Mouse (Mus musculus) embryonic facial prominence, embryonic 12.5 days (tissue): ENCODE measurements around the gene Snx30. TPM values are rescaled to one million over a fixed set of nuclear protein-coding genes. Genes with fewer than 3 reads are reported as not detected.

Source experiments
- ATAC-seq: fragments of 200-750 bp; cut with Nextera tagmentation; 2 replicates; pipeline ENCODE4 v1.8.0; 2017; ENCODE audit not compliant: insufficient number of reproducible peaks, insufficient read depth, low FRiP score, low TSS enrichment
- H3K27ac ChIP-seq: fragments of 300-500 bp; sonication (generic); 2 replicates; pipeline ENCODE4 v1.5.1; 2016; ENCODE audit warnings: mild to moderate bottlenecking
- H3K27me3 ChIP-seq: fragments of 300-500 bp; sonication (generic); 2 replicates; pipeline ENCODE4 v1.6.1; 2016; ENCODE audit warnings: mild to moderate bottlenecking, moderate library complexity
- H3K36me3 ChIP-seq: fragments of 300-500 bp; sonication (generic); 2 replicates; pipeline ENCODE4 v1.6.1; 2016; ENCODE audit warnings: mild to moderate bottlenecking
- H3K4me1 ChIP-seq: fragments of 300-500 bp; sonication (generic); 2 replicates; pipeline ENCODE4 v1.6.1; 2016
- H3K4me2 ChIP-seq: fragments of 300-500 bp; sonication (generic); replicated peaks from 2 replicates; pipeline ENCODE4 v1.6.1; 2016; ENCODE audit warnings: mild to moderate bottlenecking, moderate library complexity
- H3K4me3 ChIP-seq: fragments of 300-500 bp; sonication (generic); 2 replicates; pipeline ENCODE4 v1.5.1; 2016; ENCODE audit warnings: mild to moderate bottlenecking
- H3K9ac ChIP-seq: fragments of 300-500 bp; sonication (generic); 2 replicates; pipeline ENCODE4 v1.6.1; 2016; ENCODE audit warnings: mild to moderate bottlenecking, moderate library complexity
- H3K9me3 ChIP-seq: fragments of 300-500 bp; sonication (generic); 2 replicates; pipeline ENCODE4 v1.6.1; 2016; ENCODE audit warnings: mild to moderate bottlenecking, moderate library complexity
- WGBS: fragments of 180-500 bp; shearing (Covaris S2); methylation state at CpG from one replicate; pipeline ENCODE4 v1.1.7; 2016; 5-methylcytosine and 5-hydroxymethylcytosine counted together
- polyA plus RNA-seq: library from polyadenylated mRNA; unstranded; fragments of >200 nt; fragmentation: Nextera tagmentation; extraction: Ambion mirVana; gene quantifications from 2 replicates; pipeline ENCODE4 v1.2.1, GENCODE M21; 2016

Snx30 gene
- polyA plus RNA-seq, 1 experiment from 2014 or later: 14.0 TPM

DNA sequence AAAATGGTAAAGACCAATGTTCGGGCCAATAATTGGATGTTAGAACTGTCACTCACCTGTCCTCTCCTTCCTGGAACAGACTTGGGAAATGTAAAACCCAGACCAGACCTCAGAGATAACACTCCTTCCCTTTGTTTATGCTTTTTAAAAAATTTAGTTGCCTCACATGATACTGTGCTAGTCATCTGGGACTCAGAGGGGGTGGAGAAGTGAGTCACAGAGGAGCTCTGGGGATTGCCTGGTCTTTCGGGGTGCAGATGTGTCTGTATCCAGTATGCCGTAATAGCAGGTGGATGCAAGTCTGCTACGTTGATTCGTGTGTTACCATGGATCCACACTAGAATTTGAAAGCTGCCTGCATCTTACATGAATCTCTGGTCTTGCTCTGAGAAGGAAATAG, 87.1 kb downstream of the Snx30 start:
- H3K4me1 ChIP-seq: no peaks in the 10 kb centered on the region
- no peak overlapping the region for H3K4me3 ChIP-seq
- no peak for ATAC-seq
- 87% methylated on average over 5 of the region's 5 CpGs for WGBS
- H3K36me3 ChIP-seq: peaks cover 13% of the 10 kb centered on the region; the same call in 1 of the 2 replicates
- no peaks in the 10 kb centered on the region for H3K27me3 ChIP-seq
- no peak overlapping the region for H3K4me2 ChIP-seq
- H3K27ac ChIP-seq: no peak overlapping the region
- H3K9me3 ChIP-seq: no peaks in the 10 kb centered on the region
- no peak overlapping the region for H3K9ac ChIP-seq

DNA sequence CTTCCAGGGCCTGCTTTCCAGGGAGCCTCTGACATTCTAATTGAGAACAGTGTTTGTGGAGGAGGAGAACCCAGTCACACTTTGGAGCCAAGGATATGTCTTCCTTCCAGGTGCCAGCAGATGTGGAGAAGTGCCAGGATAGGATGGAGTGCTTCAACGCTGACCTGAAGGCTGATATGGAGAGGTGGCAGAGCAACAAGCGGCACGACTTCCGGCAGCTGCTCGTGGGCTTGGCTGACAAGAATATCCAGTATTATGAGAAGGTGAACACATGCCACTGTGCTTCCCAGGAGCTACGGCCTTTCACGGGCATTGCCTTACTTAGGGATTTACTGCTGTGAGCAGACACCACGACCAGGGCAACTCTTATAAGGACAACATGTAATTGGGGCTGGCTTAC, 88.8 kb downstream of the Snx30 start:
- Histone ChIP-seq H3K9ac (no peak overlapping the region), H3K27ac (no peak overlapping the region), H3K9me3 (no peaks in the 10 kb centered on the region), H3K27me3 (no peaks in the 10 kb centered on the region), H3K36me3 (peaks cover 20% of the 10 kb centered on the region; the same call in 1 of the 2 replicates), H3K4me3 (no peak overlapping the region), H3K4me2 (no peak overlapping the region), H3K4me1 (no peaks in the 10 kb centered on the region)
- no peak for ATAC-seq
- WGBS: 92% methylated on average over 8 of the region's 8 CpGs

DNA sequence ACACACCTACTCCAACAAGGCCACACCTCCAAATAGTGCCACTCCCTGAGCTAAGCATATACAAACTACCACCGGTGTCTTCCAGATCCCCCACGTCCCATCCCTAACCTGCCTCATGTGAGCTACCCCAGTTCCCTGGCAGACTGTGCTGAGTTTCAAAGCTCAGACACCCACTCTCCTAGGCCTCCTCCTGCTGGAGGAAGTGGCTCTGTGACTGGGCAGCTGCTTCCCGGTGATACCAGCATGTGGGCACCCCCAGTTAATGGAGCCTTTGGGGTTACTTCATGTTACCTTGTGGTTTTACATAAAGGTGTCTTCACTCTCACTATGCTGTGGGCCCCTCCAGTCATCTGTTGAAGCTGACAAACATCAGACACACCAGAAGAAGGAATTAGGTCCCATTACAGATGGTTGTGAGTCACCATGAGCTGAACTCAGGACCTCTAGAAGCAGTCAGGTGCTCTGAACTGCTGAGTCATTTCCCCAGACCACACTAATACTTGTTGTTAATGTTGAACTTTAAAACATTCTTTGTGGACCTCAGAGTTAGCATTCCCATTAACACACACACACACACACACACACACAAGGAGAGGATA, 89.4 kb downstream of the Snx30 start:
- ATAC-seq: no peak
- 94% methylated on average over 3 of the region's 3 CpGs for WGBS

DNA sequence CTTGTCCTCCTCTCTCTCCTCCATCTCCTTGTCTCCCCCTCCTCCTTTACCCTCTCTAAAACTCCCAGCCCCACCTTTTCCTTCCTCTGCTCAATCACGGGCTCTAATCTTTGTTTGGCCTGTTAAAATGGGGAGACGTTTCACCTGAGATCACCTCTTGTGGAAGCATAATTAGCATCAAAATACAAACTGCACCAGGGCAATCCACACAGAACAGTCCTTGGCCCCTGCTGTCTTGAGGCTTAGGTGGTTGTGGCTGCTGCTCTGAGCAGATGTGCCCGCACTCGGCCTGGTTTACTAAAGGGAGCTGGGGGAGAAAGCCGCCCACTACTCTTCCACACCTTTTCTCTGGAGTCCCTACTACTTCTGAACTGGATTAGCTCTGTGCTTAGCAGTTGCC, 90.4 kb downstream of the Snx30 start:
- no peak for ATAC-seq

More for the DNA sequence above, 89.4 kb downstream of the Snx30 start:
- Histone ChIP-seq H3K4me2 (no peak overlapping the region), H3K27me3 (no peaks in the 10 kb centered on the region), H3K4me3 (no peak overlapping the region), H3K9me3 (no peaks in the 10 kb centered on the region), H3K27ac (no peak overlapping the region), H3K9ac (no peak overlapping the region), H3K4me1 (no peaks in the 10 kb centered on the region), H3K36me3 (peaks cover 20% of the 10 kb centered on the region; the same call in 1 of the 2 replicates)

GRCm38 (mm10) chr4:59897814-59898520, 92.3 kb downstream of the Snx30 start:
- 83% methylated on average over 12 of the region's 12 CpGs for WGBS

More for the DNA sequence above, 90.4 kb downstream of the Snx30 start:
- H3K4me2 ChIP-seq: no peak overlapping the region
- H3K36me3 ChIP-seq: peaks cover 20% of the 10 kb centered on the region; the same call in 1 of the 2 replicates
- H3K9ac ChIP-seq: no peak overlapping the region
- H3K9me3 ChIP-seq: no peaks in the 10 kb centered on the region
- H3K27ac ChIP-seq: no peak overlapping the region
- no peaks in the 10 kb centered on the region for H3K4me1 ChIP-seq
- H3K4me3 ChIP-seq: no peak overlapping the region
- no peaks in the 10 kb centered on the region for H3K27me3 ChIP-seq
- WGBS: 68% methylated on average over 5 of the region's 5 CpGs

GRCm38 (mm10) chr4:59898521-59898919, 92.9 kb downstream of the Snx30 start:
- Histone ChIP-seq H3K36me3 (peaks cover 20% of the 10 kb centered on the region; the same call in 1 of the 2 replicates), H3K4me1 (no peaks in the 10 kb centered on the region), H3K4me2 (no peak overlapping the region), H3K9ac (no peak overlapping the region), H3K27ac (no peak overlapping the region), H3K9me3 (no peaks in the 10 kb centered on the region), H3K4me3 (no peak overlapping the region), H3K27me3 (no peaks in the 10 kb centered on the region)
- ATAC-seq: no peak
- WGBS: 85% methylated on average over 9 of the region's 9 CpGs

More at GRCm38 (mm10) chr4:59897814-59898520, 92.3 kb downstream of the Snx30 start:
- Histone ChIP-seq H3K27me3 (no peaks in the 10 kb centered on the region), H3K36me3 (peaks cover 20% of the 10 kb centered on the region; the same call in 1 of the 2 replicates), H3K4me2 (no peak overlapping the region), H3K4me1 (no peaks in the 10 kb centered on the region), H3K9ac (no peak overlapping the region), H3K9me3 (no peaks in the 10 kb centered on the region), H3K27ac (no peak overlapping the region), H3K4me3 (no peak overlapping the region)
- no peak for ATAC-seq

DNA sequence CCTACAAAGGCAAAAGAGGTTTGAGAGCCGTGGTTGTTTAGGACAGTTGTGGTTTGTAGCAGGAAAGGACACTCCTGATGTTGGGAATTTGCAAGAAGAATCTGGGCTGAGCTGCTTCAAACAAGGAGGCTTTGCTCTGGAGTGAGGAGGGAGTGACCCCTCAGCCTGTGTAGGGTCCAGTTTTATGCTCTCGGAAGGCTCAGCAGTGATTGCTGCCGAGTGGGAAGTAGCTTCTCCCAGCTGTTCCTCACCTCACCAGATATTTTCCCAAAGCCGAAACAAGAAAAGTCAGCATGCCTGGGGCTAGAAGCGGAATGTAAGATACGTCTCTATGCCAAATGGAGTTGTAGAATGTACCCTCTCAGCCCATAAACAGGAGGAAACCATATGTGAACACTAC, 96.2 kb downstream of the Snx30 start:
- Histone ChIP-seq H3K4me1 (no peaks in the 10 kb centered on the region), H3K4me3 (no peak overlapping the region), H3K36me3 (peaks cover 7% of the 10 kb centered on the region; the same call in 1 of the 2 replicates), H3K4me2 (no peak overlapping the region), H3K27ac (no peak overlapping the region), H3K27me3 (no peaks in the 10 kb centered on the region), H3K9me3 (no peaks in the 10 kb centered on the region), H3K9ac (no peak overlapping the region)
- 73% methylated on average over 6 of the region's 6 CpGs for WGBS
- no peak for ATAC-seq

DNA sequence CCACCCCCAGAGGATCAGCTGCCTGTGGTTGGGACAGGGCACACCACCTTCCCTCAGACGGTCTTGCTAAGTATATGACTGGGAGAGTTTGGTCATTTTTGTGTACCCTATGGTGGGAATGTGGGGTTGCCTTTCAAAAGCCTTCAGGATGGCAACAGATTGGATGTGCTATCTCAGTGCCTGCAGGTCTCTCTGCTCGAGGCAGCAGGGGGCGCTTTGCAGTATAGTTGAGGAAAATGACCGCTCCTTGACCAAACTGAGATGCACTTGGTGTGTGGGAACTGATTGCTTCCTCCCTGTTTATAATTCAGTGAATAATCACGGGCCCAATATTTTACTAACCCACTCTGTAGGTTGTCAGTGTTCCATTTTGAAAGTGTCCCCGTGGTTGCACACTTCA, 96.9 kb downstream of the Snx30 start:
- Histone ChIP-seq H3K9me3 (no peaks in the 10 kb centered on the region), H3K9ac (no peak overlapping the region), H3K27me3 (no peaks in the 10 kb centered on the region), H3K4me3 (no peak overlapping the region), H3K36me3 (peaks cover 7% of the 10 kb centered on the region; the same call in 1 of the 2 replicates), H3K27ac (no peak overlapping the region), H3K4me1 (no peaks in the 10 kb centered on the region), H3K4me2 (no peak overlapping the region)
- no peak for ATAC-seq
- WGBS: 73% methylated on average over 6 of the region's 6 CpGs

GRCm38 (mm10) chr4:59907092-59907491, 101.5 kb downstream of the Snx30 start:
- ATAC-seq: no peak
- H3K9ac ChIP-seq: no peak overlapping the region
- H3K9me3 ChIP-seq: no peaks in the 10 kb centered on the region
- no peak overlapping the region for H3K4me2 ChIP-seq
- 0 out of 2 replicates have a peak, but pooled peaks cover 3% of the 10 kb centered on the region for H3K4me1 ChIP-seq
- H3K27me3 ChIP-seq: no peaks in the 10 kb centered on the region
- H3K36me3 ChIP-seq: no peaks in the 10 kb centered on the region
- H3K27ac ChIP-seq: no peak overlapping the region
- no peak overlapping the region for H3K4me3 ChIP-seq
- WGBS: 84% methylated on average over 6 of the region's 6 CpGs

DNA sequence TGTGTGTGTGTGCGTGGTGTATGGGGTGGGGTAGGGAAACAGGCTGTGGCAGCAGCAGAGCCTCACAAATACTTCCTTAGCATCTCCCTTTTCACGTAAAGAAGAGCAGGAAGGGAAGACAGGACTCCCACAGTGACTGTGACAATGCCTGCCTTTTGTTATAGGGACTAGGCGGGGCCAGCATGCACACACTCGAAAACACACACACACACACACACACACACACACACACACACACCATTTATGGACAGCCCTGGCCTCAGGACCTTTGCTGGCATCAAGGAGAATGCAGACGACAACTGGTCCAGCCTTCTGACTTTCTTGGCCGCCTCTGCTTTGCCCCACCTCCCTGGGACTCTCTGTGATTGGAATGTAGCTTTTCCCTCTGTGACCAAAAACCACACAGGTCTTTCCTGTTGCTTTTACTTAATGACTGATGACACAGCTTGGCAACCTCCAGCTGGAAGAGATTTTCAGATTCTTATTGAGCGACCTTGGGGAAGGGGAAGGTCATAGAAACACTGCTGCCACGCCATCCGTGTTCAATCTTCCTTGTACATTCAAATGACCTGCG, 102.1 kb downstream of the Snx30 start:
- Histone ChIP-seq H3K4me1 (0 out of 2 replicates have a peak, but pooled peaks cover 3% of the 10 kb centered on the region), H3K4me2 (no peak overlapping the region), H3K36me3 (no peaks in the 10 kb centered on the region), H3K9me3 (no peaks in the 10 kb centered on the region), H3K27me3 (no peaks in the 10 kb centered on the region), H3K27ac (no peak overlapping the region), H3K4me3 (no peak overlapping the region), H3K9ac (no peak overlapping the region)
- ATAC-seq: no peak
- 28% methylated on average over 10 of the region's 10 CpGs for WGBS

GRCm38 (mm10) chr4:59908785-59909184, 103.1 kb downstream of the Snx30 start:
- H3K4me2 ChIP-seq: no peak overlapping the region
- H3K36me3 ChIP-seq: no peaks in the 10 kb centered on the region
- H3K4me1 ChIP-seq: 0 out of 2 replicates have a peak, but pooled peaks cover 3% of the 10 kb centered on the region
- peaks cover 4% of the 10 kb centered on the region; the same call in 1 of the 2 replicates for H3K27me3 ChIP-seq
- no peak overlapping the region for H3K4me3 ChIP-seq
- 91% methylated on average over 2 of the region's 2 CpGs for WGBS
- H3K9me3 ChIP-seq: no peaks in the 10 kb centered on the region
- ATAC-seq: no peak
- no peak overlapping the region for H3K27ac ChIP-seq
- H3K9ac ChIP-seq: no peak overlapping the region
